Mouse (Mus musculus): ENCODE measurements around the gene Uba7. TPM values are rescaled to one million over a fixed set of nuclear protein-coding genes. Genes with fewer than 3 reads are reported as not detected.

Gene Uba7
- total and polyA plus RNA-seq, 3 experiments, result 21.3 to 27.8 (median 26.0) TPM

- no peak; the same call in 1 of the 2 replicates for TF ChIP-seq RCOR1 (conservative IDR thresholded peaks at IDR 0.05; ENCODE audit: low read depth, low read length)
Measured at GRCm38 (mm10) chr9:107985131-107986119, 10.1 kb downstream of the Uba7 start, which contains the start of gene Inka1 (continued).

- Histone ChIP-seq H3K4me1 (ENCODE audit: control insufficient read depth in 1 of 2, insufficient read depth in 2 of 2) (peaks cover 25 to 44% of the 10 kb centered on the region in 2 experiments), H3K4me2 (ENCODE audit: insufficient read depth, low read depth, poor library complexity, severe bottlenecking) (peak overlapping the region; percentile 90), H3K27me3 (replicated peaks) (no peaks in the 10 kb centered on the region), H3K4me3 (replicated peaks in 1 of 3; ENCODE audit: low read depth in 2 of 3, low read length in 2 of 3, poor library complexity in 1 of 3) (peak overlapping the region in 1 of 3 experiments; percentile 92), H3K9ac (ENCODE audit: insufficient read depth, low read depth) (0 out of 2 replicates have a peak overlapping the region, but pooled peaks have one; percentile 12), H3K79me2 (replicated peaks; ENCODE audit: control insufficient read depth, extremely low read depth, insufficient read depth, poor library complexity, severe bottlenecking) (no peaks in the 10 kb centered on the region), H3K36me3 (replicated peaks in 1 of 2; ENCODE audit: control insufficient read depth in 1 of 2, insufficient read depth in 1 of 2, low read length in 1 of 2) (peaks cover 29 to 34% of the 10 kb centered on the region in 2 experiments), H3K9me3 (replicated peaks; ENCODE audit: low read length) (no peaks in the 10 kb centered on the region), H3K27ac (ENCODE audit: insufficient read depth, low read depth) (no peak overlapping the region)
- TF ChIP-seq ZKSCAN1 (IDR thresholded peaks at IDR 0.05; ENCODE audit: borderline replicate concordance, low read depth, low read length), result no peak
- TF ChIP-seq POLR2A (IDR thresholded peaks at IDR 0.05; ENCODE audit: low read depth, low read length), result no peak
- no peak for TF ChIP-seq ETS1 (conservative IDR thresholded peaks at IDR 0.05; ENCODE audit: low read depth, low read length)
- no peak for TF ChIP-seq POLR2AphosphoS2 (IDR thresholded peaks at IDR 0.05; ENCODE audit: low read depth, low read length)
- TF ChIP-seq IRF4 (IDR thresholded peaks at IDR 0.05; ENCODE audit: low read depth, low read length), result 0 out of 2 replicates have a peak, but pooled peaks have one; percentile 38
- TF ChIP-seq ZNF384 (IDR thresholded peaks at IDR 0.05; ENCODE audit: low read depth, low read length), result no peak
- TF ChIP-seq ZC3H11A (IDR thresholded peaks at IDR 0.05; ENCODE audit: low read depth, low read length), result peak; percentile 9; the same call in 1 of the 2 replicates
- TF ChIP-seq MXI1 (IDR thresholded peaks at IDR 0.05; ENCODE audit: low read depth, low read length), result no peak; the same call in 1 of the 2 replicates
- no peak; the same call in 1 of the 2 replicates for TF ChIP-seq MAZ (IDR thresholded peaks at IDR 0.05; ENCODE audit: low read depth, low read length)
- TF ChIP-seq SMC3 (IDR thresholded peaks at IDR 0.05; ENCODE audit: low read depth, low read length), result peak; percentile 94
- no peak for TF ChIP-seq PAX5 (IDR thresholded peaks at IDR 0.05; ENCODE audit: low read length)
- TF ChIP-seq NRF1 (IDR thresholded peaks at IDR 0.05; ENCODE audit: low read depth, low read length), result no peak
- TF ChIP-seq ELF1 (IDR thresholded peaks at IDR 0.05; ENCODE audit: low read depth, low read length), result no peak
- TF ChIP-seq E2F4 (IDR thresholded peaks at IDR 0.05; ENCODE audit: insufficient replicate concordance, low read depth, low read length), result no peak
- no peak for TF ChIP-seq RCOR1 (conservative IDR thresholded peaks at IDR 0.05; ENCODE audit: low read depth, low read length)
- no peak for TF ChIP-seq BHLHE40 (IDR thresholded peaks at IDR 0.05; ENCODE audit: low read depth, low read length)
- 0 out of 2 replicates have a peak, but pooled peaks have one; percentile 24 for TF ChIP-seq MYC (IDR thresholded peaks at IDR 0.05; ENCODE audit: low read depth, low read length)
- no peak for TF ChIP-seq MEF2A (IDR thresholded peaks at IDR 0.05; ENCODE audit: borderline replicate concordance, low read depth, low read length)
- no peak for TF ChIP-seq HCFC1 (IDR thresholded peaks at IDR 0.05; ENCODE audit: low read depth, low read length)
- TF ChIP-seq SIN3A (IDR thresholded peaks at IDR 0.05; ENCODE audit: low read length), result no peak
- no peak for TF ChIP-seq TCF12 (IDR thresholded peaks at IDR 0.05; ENCODE audit: low read depth, low read length)
- no peak for TF ChIP-seq EP300 (IDR thresholded peaks at IDR 0.05; ENCODE audit: low read length)
- TF ChIP-seq RAD21 (IDR thresholded peaks at IDR 0.05; ENCODE audit: low read depth, low read length), result peak; percentile 85
- TF ChIP-seq JUN (IDR thresholded peaks at IDR 0.05; ENCODE audit: insufficient read depth, low read depth, low read length), result no peak
- TF ChIP-seq MAFK (IDR thresholded peaks at IDR 0.05; ENCODE audit: insufficient replicate concordance, low read length), result no peak
- TF ChIP-seq USF1 (IDR thresholded peaks at IDR 0.05; ENCODE audit: low read depth, low read length), result no peak
- TF ChIP-seq ZMIZ1 (IDR thresholded peaks at IDR 0.05; ENCODE audit: low read depth, low read length), result no peak
- no peak for TF ChIP-seq JUND (conservative IDR thresholded peaks at IDR 0.05; ENCODE audit: low read depth, low read length)
- TF ChIP-seq UBTF (IDR thresholded peaks at IDR 0.05; ENCODE audit: low read depth, low read length), result no peak
- TF ChIP-seq GABPA (IDR thresholded peaks at IDR 0.05; ENCODE audit: insufficient replicate concordance, low read depth, low read length), result no peak
- TF ChIP-seq MAX (IDR thresholded peaks at IDR 0.05; ENCODE audit: low read length), result no peak
- TF ChIP-seq NELFE (IDR thresholded peaks at IDR 0.05; ENCODE audit: low read depth, low read length), result 0 out of 2 replicates have a peak, but pooled peaks have one; percentile 21
- no peak for TF ChIP-seq KAT2A (IDR thresholded peaks at IDR 0.05; ENCODE audit: insufficient replicate concordance, low read length)
- peak; percentile 60 to 95 for TF ChIP-seq CTCF (conservative IDR thresholded peaks at IDR 0.05 in 1 of 2, IDR thresholded peaks at IDR 0.05 in 1 of 2; ENCODE audit: low read depth in 2 of 2, low read length in 2 of 2)
- dilution Hi-C loops (cut with MboI; ENCODE audit: extremely low pct_ligation_motif_present, extremely low pct_unique_long_range_greater_than_20kb, low sequenced_read_pairs), result no loop called here
- DNase-seq (ENCODE audit: extremely low read depth), result peak; percentile 83
- in situ Hi-C loops (cut with MboI; ENCODE audit: low pct_ligation_motif_present, low pct_unique_long_range_greater_than_20kb, low sequenced_read_pairs), result no loop called here
Measured at GRCm38 (mm10) chr9:107986376-107986775, 11.1 kb downstream of the Uba7 start.
